Mouse (Mus musculus): Measurements from ENCODE around the gene Zbtb46. TPM values are rescaled to one million over a fixed set of nuclear protein-coding genes. Genes with fewer than 3 reads are reported as not detected.
"Not testable (repeated sequence)": the region's sequence is repeated elsewhere in the genome, so short reads cannot be mapped to it uniquely, and the experiment has no call there.

Zbtb46 gene
- 22.3 and 22.7 TPM in 2 replicates for polyA plus RNA-seq (2016; fragmentation: Nextera tagmentation; extraction: Ambion mirVana)

DNA sequence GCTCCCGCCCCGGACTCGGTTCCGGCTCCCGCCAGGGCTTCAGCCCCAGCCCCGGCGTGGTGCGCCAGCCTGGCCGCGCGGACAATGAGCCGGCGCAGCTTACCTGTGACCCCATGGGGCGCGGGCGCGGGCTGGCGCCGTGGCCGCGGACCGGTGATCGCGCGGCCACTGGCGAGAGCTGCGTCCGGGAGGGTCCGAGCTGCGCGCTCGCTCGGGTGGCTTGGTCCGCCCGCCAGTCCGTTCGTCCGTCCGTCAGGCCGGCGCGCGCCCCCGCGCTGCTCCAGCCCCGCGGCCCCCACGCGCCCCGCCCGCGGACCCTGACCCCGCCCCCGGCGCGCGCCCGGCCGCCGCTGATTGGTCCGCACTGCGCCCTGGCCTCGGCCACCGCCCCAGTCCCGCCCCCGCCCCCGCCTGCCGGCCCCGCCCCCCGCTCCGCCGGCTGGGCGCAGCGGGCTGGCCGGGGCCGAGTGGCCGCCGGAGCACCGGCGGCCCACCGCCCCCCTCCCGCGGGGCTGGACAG, at the start of gene Zbtb46:
Gene Zbtb46, minus strand, starts transcription at position 274 of the 520 bp plus-strand sequence.
- WGBS = under 1% methylated on average over 51 of the region's 83 CpGs

GRCm38 (mm10) chr2:181498644-181499043, 39.4 kb upstream of the Zbtb46 start:
- H3K27me3 ChIP-seq = no peaks in the 10 kb centered on the region
- 86% methylated on average over 4 of the region's 4 CpGs for WGBS
- 0 out of 2 replicates have a peak overlapping the region, but pooled peaks have one; percentile 75 for H3K4me3 ChIP-seq
- no peaks in the 10 kb centered on the region for H3K9me3 ChIP-seq (replicated peaks)
- no peak overlapping the region for H3K4me2 ChIP-seq (replicated peaks)
- H3K4me1 ChIP-seq = peaks cover 16% of the 10 kb centered on the region
- H3K27ac ChIP-seq = no peak overlapping the region
- no peak overlapping the region for H3K9ac ChIP-seq
- ATAC-seq (ENCODE audit: low FRiP score) = no peak
- peaks cover 37% of the 10 kb centered on the region for H3K36me3 ChIP-seq

More for the DNA sequence above, at the start of gene Zbtb46:
- ATAC-seq (ENCODE audit: low FRiP score) = peak; percentile 92
- peak within 1 kb of the TSS; percentile 95 for H3K4me2 ChIP-seq (replicated peaks)
- peaks cover 17% of the 10 kb centered on the region for H3K4me1 ChIP-seq
- H3K9me3 ChIP-seq (replicated peaks) = no peaks in the 10 kb centered on the region
- peak within 1 kb of the TSS; percentile 66 for H3K4me3 ChIP-seq
- H3K27me3 ChIP-seq = peaks cover 17% of the 10 kb centered on the region
- H3K36me3 ChIP-seq = no peaks in the 10 kb centered on the region
- peak within 1 kb of the TSS; percentile 86 for H3K27ac ChIP-seq
- H3K9ac ChIP-seq = peak within 1 kb of the TSS; percentile 82

DNA sequence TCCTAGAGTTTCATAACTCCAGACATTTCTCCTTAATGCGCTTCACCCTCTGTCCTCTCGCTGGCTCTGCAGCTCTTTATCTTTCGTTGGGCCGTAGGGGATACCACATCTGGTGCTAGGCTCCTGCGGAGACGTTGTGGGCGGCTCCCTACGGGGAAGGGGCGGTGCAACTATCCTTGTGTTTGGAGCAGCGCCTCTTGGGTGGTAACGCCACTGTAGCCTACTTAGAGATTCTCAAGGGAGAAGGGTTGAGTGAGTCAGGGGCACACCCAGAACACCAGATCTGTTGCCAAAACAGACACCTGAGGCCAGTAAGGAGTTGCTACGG, 38.3 kb upstream of the Zbtb46 start:
- ATAC-seq (ENCODE audit: low FRiP score) = peak; percentile 36
- peaks cover 26% of the 10 kb centered on the region for H3K36me3 ChIP-seq
- peak overlapping the region; percentile 85 for H3K9ac ChIP-seq
- peak overlapping the region; percentile 99 for H3K4me2 ChIP-seq (replicated peaks)
- no peaks in the 10 kb centered on the region for H3K9me3 ChIP-seq (replicated peaks)
- H3K27me3 ChIP-seq = no peaks in the 10 kb centered on the region
- peaks cover 16% of the 10 kb centered on the region for H3K4me1 ChIP-seq
- under 1% methylated on average over 12 of the region's 12 CpGs for WGBS
- H3K27ac ChIP-seq = peak overlapping the region; percentile 82
- peak overlapping the region; percentile 75 for H3K4me3 ChIP-seq

DNA sequence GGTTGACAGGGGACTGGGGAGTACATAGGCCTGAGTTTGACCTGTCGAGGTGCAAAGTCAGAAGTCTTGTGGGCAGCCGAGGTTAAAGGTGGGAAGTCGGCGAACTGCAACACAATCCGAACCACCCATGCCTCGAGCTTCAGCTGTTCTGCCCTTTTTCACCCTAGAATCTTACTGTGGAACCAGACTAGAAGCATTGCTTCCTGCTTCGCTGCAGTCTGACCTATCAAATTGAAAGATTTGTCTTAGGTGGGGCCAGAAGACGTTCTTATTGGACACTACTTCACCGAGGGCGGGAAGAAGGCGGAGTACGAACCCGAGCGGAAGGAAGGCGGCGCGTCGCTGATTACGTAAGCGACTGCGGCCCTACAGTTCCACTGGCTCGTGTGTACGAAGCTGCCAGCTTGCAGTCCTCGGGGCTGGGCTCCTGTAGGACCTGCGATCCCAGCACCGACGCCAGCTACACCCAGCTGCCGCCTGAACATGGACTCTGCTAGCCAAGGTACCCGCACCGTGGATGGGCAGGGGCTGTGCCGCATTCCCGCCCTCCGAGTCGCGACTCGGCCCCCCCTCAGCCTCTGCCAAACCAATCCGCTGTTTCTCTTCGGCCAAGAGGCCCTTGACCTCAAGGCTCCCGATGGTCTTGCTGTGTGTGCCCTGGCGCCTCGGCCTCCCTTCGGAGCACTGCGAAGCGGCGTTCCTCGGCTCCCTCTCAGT, 37.8 kb upstream of the Zbtb46 start, which contains the start of gene Tpd52l2:
Gene Tpd52l2, plus strand, starts transcription at position 312 of the 717 bp plus-strand sequence.
- ATAC-seq (ENCODE audit: low FRiP score) = peak; percentile 98
- WGBS = under 1% methylated on average over 46 of the region's 46 CpGs
- no peaks in the 10 kb centered on the region for H3K9me3 ChIP-seq (replicated peaks)

GRCm38 (mm10) chr2:181496281-181496680, 37.1 kb upstream of the Zbtb46 start:
- no peaks in the 10 kb centered on the region for H3K27me3 ChIP-seq
- H3K4me2 ChIP-seq (replicated peaks) = peak overlapping the region; percentile 99
- H3K36me3 ChIP-seq = peaks cover 14% of the 10 kb centered on the region
- peak overlapping the region; percentile 65 for H3K9ac ChIP-seq
- peak overlapping the region; percentile 75 for H3K4me3 ChIP-seq
- H3K4me1 ChIP-seq = peaks cover 16% of the 10 kb centered on the region
- no peaks in the 10 kb centered on the region for H3K9me3 ChIP-seq (replicated peaks)
- peak; percentile 57 for ATAC-seq (ENCODE audit: low FRiP score)
- H3K27ac ChIP-seq = peak overlapping the region; percentile 55; the same call in 1 of the 2 replicates
- WGBS = 16% methylated on average over 8 of the region's 8 CpGs

More for the DNA sequence above, 37.8 kb upstream of the Zbtb46 start, which contains the start of gene Tpd52l2:
- Histone ChIP-seq H3K27me3 (no peaks in the 10 kb centered on the region), H3K9ac (peak within 1 kb of the TSS; percentile 85), H3K4me1 (peaks cover 16% of the 10 kb centered on the region), H3K4me3 (peak within 1 kb of the TSS; percentile 75), H3K36me3 (peaks cover 21% of the 10 kb centered on the region), H3K4me2 (replicated peaks) (peak within 1 kb of the TSS; percentile 99), H3K27ac (peak within 1 kb of the TSS; percentile 82)

DNA sequence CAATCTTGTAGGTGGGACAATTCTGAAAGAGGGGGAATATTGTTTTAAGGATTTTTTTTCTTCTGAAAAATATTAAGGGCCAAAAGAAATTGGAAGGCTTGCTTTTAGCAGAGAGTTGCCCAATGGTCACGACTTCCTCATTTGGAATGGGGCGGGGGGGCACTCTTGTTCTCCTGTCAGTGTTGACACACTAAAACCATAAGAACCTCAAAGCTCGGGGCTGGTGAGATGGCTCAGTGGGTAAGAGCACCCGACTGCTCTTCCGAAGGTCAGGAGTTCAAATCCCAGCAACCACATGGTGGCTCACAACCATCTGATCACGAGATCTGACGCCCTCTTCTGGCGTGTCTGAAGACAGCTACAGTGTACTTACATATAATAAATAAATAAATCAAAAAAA, 36.6 kb upstream of the Zbtb46 start:
- H3K9ac ChIP-seq; H3K9me3 ChIP-seq (replicated peaks); H3K4me3 ChIP-seq; ATAC-seq (ENCODE audit: low FRiP score); H3K27ac ChIP-seq; H3K27me3 ChIP-seq; H3K36me3 ChIP-seq: not testable (repeated sequence)
- WGBS = 62% methylated on average over 8 of the region's 8 CpGs
- peak overlapping the region; percentile 99; the same call in 1 of the 2 replicates for H3K4me2 ChIP-seq (replicated peaks)
- H3K4me1 ChIP-seq = peaks cover 16% of the 10 kb centered on the region

GRCm38 (mm10) chr2:181494266-181494945, 35.2 kb upstream of the Zbtb46 start:
- no peak overlapping the region for H3K4me2 ChIP-seq (replicated peaks)
- H3K4me1 ChIP-seq = peaks cover 16% of the 10 kb centered on the region
- WGBS = 79% methylated on average over 26 of the region's 26 CpGs
- no peaks in the 10 kb centered on the region for H3K9me3 ChIP-seq (replicated peaks)
- H3K9ac ChIP-seq = no peak overlapping the region
- H3K36me3 ChIP-seq = no peaks in the 10 kb centered on the region
- H3K27me3 ChIP-seq = no peaks in the 10 kb centered on the region
- ATAC-seq (ENCODE audit: low FRiP score) = no peak
- no peak overlapping the region for H3K27ac ChIP-seq
- H3K4me3 ChIP-seq = no peak overlapping the region

DNA sequence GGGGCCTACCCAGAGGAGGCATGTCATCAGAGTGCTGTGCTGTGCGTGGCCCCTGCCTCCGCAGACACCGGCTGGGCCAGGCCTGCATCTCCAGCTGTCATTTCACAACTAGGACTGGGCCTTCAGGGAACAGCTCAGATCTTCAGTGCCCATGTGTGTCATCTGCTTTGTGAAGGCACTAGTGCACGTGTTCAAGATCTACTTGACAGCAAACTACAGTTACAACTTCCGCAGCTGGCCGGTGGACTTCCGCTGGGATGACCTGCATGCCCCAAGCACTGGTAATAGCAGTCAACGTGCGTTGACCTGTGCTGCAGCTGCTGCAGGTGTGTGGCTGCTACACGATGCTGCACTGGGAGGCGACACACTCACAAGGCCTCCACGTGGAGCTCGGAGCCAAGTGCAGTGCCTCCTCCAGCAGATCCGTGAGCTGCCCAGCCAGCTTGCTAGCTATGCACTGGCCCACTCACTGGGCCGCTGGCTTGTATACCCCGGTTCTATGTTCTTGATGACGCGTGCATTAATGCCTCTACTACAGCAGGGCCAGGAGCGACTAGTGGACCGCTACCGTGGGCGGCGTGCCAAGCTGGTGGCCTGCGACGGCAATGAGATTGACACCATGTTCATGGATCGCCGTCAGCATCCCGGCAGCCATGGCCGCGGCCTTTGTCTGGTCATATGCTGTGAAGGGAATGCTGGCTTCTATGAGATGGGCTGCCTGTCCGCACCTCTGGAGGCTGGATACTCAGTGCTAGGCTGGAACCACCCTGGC, 34.1 kb upstream of the Zbtb46 start, which contains the start of gene Abhd16b:
Gene Abhd16b, plus strand, starts transcription at position 51 of the 772 bp plus-strand sequence.
- Histone ChIP-seq H3K36me3 (no peaks in the 10 kb centered on the region), H3K9ac (no peak within 1 kb of the TSS), H3K9me3 (replicated peaks) (no peaks in the 10 kb centered on the region), H3K4me3 (no peak within 1 kb of the TSS), H3K27me3 (no peaks in the 10 kb centered on the region), H3K27ac (no peak within 1 kb of the TSS), H3K4me2 (replicated peaks) (no peak within 1 kb of the TSS), H3K4me1 (peaks cover 12% of the 10 kb centered on the region)
- no peak for ATAC-seq (ENCODE audit: low FRiP score)
- whole genome bisulfite sequencing = 85% methylated on average over 31 of the region's 31 CpGs

- 62% methylated on average over 3 of the region's 3 CpGs for WGBS
- Histone ChIP-seq H3K4me1 (peaks cover 13% of the 10 kb centered on the region; the same call in 1 of the 2 replicates), H3K4me3 (no peak overlapping the region), H3K36me3 (no peaks in the 10 kb centered on the region), H3K27me3 (no peaks in the 10 kb centered on the region), H3K9ac (no peak overlapping the region), H3K4me2 (replicated peaks) (no peak overlapping the region), H3K27ac (no peak overlapping the region), H3K9me3 (replicated peaks) (no peaks in the 10 kb centered on the region)
- ATAC-seq (ENCODE audit: low FRiP score) = no peak
These were observed 33.0 kb upstream of the Zbtb46 start for GRCm38 (mm10) chr2:181492206-181492605.

DNA sequence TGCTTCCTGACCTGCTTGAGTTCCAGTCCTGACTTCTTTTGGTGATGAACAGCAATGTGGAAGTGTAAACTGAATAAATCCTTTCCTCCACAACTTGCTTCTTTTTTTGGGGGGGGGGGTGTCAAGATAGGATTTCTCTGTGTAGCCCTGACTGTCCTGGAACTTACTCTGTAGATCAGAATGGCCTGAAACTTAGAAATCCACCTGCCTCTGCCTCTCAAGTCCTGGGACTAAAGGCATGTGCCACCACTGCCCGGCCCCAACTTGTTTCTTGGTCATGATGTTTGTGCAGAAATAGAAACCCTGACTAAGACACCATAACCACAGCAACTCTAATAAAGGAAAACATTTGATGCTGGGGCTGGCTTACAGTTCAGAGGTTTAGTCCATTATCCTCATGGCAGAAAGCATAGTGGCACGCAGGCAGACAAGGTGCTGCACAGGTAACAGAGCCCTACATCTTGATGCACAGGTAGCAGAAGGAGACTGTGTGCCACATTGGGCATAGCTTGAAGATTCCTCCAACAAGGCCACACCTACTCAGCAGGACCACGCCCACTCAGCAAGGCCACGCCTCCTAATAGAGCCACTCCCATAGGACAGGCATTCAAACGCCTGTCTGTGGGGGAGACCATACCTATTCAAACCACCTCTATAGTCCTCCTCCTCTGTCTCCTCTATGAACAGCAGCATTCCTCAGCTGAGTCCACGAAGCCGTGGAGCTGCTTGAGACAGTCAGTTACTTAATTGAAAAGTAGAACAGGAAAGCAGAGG, 32.4 kb upstream of the Zbtb46 start:
- H3K9ac ChIP-seq = no peak overlapping the region
- H3K27me3 ChIP-seq = no peaks in the 10 kb centered on the region
- H3K4me2 ChIP-seq (replicated peaks) = no peak overlapping the region
- H3K9me3 ChIP-seq (replicated peaks) = no peaks in the 10 kb centered on the region
- 26% methylated on average over 7 of the region's 7 CpGs for WGBS
- H3K36me3 ChIP-seq = no peaks in the 10 kb centered on the region
- no peak overlapping the region for H3K4me3 ChIP-seq
- no peak overlapping the region for H3K27ac ChIP-seq
- no peak for ATAC-seq (ENCODE audit: low FRiP score)
- H3K4me1 ChIP-seq = peaks cover 16% of the 10 kb centered on the region
